Mouse (Mus musculus): Measurements from ENCODE around the gene Pkhd1. TPM values are rescaled to one million over a fixed set of nuclear protein-coding genes. Genes with fewer than 3 reads are reported as not detected.

The Pkhd1 gene
- polyA plus RNA-seq, 1 experiment: not detected

GRCm38 (mm10) chr1:20058245-20058644 lies 559.6 kb downstream of the Pkhd1 start:
- Histone ChIP-seq H3K27ac (ENCODE audit: insufficient read depth, low read length) (no peak overlapping the region), H3K4me3 (ENCODE audit: insufficient read depth, low read length) (no peak overlapping the region), H3K4me1 (ENCODE audit: control insufficient read depth, insufficient read depth, low read length) (no peaks in the 10 kb centered on the region)
- no peak for TF ChIP-seq POLR2A (IDR thresholded peaks at IDR 0.05; ENCODE audit: low read depth, low read length)
- TF ChIP-seq CTCF (IDR thresholded peaks at IDR 0.05; ENCODE audit: borderline replicate concordance, insufficient read depth, low read length): no peak

GRCm38 (mm10) chr1:20039389-20039788 lies 578.5 kb downstream of the Pkhd1 start:
- no peak for TF ChIP-seq CTCF (IDR thresholded peaks at IDR 0.05; ENCODE audit: borderline replicate concordance, insufficient read depth, low read length)
- TF ChIP-seq POLR2A (IDR thresholded peaks at IDR 0.05; ENCODE audit: low read depth, low read length): no peak
- no peaks in the 10 kb centered on the region for H3K4me1 ChIP-seq (ENCODE audit: control insufficient read depth, insufficient read depth, low read length)

GRCm38 (mm10) chr1:20035277-20035676 lies 582.6 kb downstream of the Pkhd1 start:
- Histone ChIP-seq H3K27ac (ENCODE audit: insufficient read depth, low read length) (no peak overlapping the region), H3K4me1 (ENCODE audit: control insufficient read depth, insufficient read depth, low read length) (no peaks in the 10 kb centered on the region), H3K4me3 (ENCODE audit: insufficient read depth, low read length) (no peak overlapping the region)
- TF ChIP-seq POLR2A (IDR thresholded peaks at IDR 0.05; ENCODE audit: low read depth, low read length) (no peak), CTCF (IDR thresholded peaks at IDR 0.05; ENCODE audit: borderline replicate concordance, insufficient read depth, low read length) (no peak)

More at GRCm38 (mm10) chr1:20039389-20039788, 578.5 kb downstream of the Pkhd1 start:
- Histone ChIP-seq H3K27ac (ENCODE audit: insufficient read depth, low read length) (no peak overlapping the region), H3K4me3 (ENCODE audit: insufficient read depth, low read length) (no peak overlapping the region)

- TF ChIP-seq CTCF (IDR thresholded peaks at IDR 0.05; ENCODE audit: borderline replicate concordance, insufficient read depth, low read length): no peak
- no peak for TF ChIP-seq POLR2A (IDR thresholded peaks at IDR 0.05; ENCODE audit: low read depth, low read length)
- Histone ChIP-seq H3K4me3 (ENCODE audit: insufficient read depth, low read length) (no peak overlapping the region), H3K27ac (ENCODE audit: insufficient read depth, low read length) (no peak overlapping the region), H3K4me1 (ENCODE audit: control insufficient read depth, insufficient read depth, low read length) (no peaks in the 10 kb centered on the region)
Observed at GRCm38 (mm10) chr1:20018198-20018925, 599.5 kb downstream of the Pkhd1 start.

GRCm38 (mm10) chr1:20017619-20018018 lies 600.2 kb downstream of the Pkhd1 start:
- no peak overlapping the region for H3K4me3 ChIP-seq (ENCODE audit: insufficient read depth, low read length)
- no peak overlapping the region for H3K27ac ChIP-seq (ENCODE audit: insufficient read depth, low read length)
- TF ChIP-seq POLR2A (IDR thresholded peaks at IDR 0.05; ENCODE audit: low read depth, low read length) (no peak), CTCF (IDR thresholded peaks at IDR 0.05; ENCODE audit: borderline replicate concordance, insufficient read depth, low read length) (no peak)
- H3K4me1 ChIP-seq (ENCODE audit: control insufficient read depth, insufficient read depth, low read length): no peaks in the 10 kb centered on the region

Other genes with a start within 250 kb of the Pkhd1 start
- gene Il17a, start 112.8 kb upstream of the Pkhd1 start, polyA plus RNA-seq (2011; ENCODE audit: insufficient read length, low read depth, missing spikeins): not detected in 2 replicates
- gene Il17f, start 172.6 kb upstream of the Pkhd1 start, polyA plus RNA-seq (2011; ENCODE audit: insufficient read length, low read depth, missing spikeins): not detected in 2 replicates
- gene Mcm3, start 202.2 kb upstream of the Pkhd1 start, polyA plus RNA-seq (2011; ENCODE audit: insufficient read length, low read depth, missing spikeins): 31.8 and 40.8 TPM in 2 replicates